36 mouse cellular contexts compared by ENCODE assay signal in genomic region chr7:63153239-63153638, GRCm38 (mm10). TPM values are rescaled to one million over a fixed set of nuclear protein-coding genes. Genes with fewer than 3 reads are reported as not detected.
"Had no signal": no experiment of that assay in that cellular context is flagged by ENCODE, and none has a peak within 500 bp of the region (broad histone marks: within the 10 kb centered on the region; RNA-seq: fewer than 3 reads in every experiment).

No protein-coding gene starts in this region.

- ATAC-seq: liver, embryonic 12.5 days; liver, postnatal 0 days; lung, postnatal 0 days; midbrain, embryonic 13.5 days had no signal

- H3K4me3 ChIP-seq: limb, embryonic 10.5 days; limb, embryonic 12.5 days; limb, embryonic 13.5 days; limb, embryonic 15.5 days; liver, embryonic 12.5 days; liver, embryonic 13.5 days; liver, embryonic 15.5 days; lung, embryonic 15.5 days; megakaryocyte, embryonic 14.5 days; midbrain, embryonic 10.5 days; midbrain, embryonic 12.5 days; midbrain, embryonic 13.5 days; myocyte; neural tube, embryonic 12.5 days; neural tube, embryonic 13.5 days had no signal

- H3K4me2 ChIP-seq: limb, embryonic 12.5 days; limb, embryonic 13.5 days; limb, embryonic 15.5 days; liver, embryonic 11.5 days; liver, embryonic 12.5 days; liver, embryonic 13.5 days; liver, embryonic 15.5 days; lung, embryonic 14.5 days; lung, embryonic 15.5 days; midbrain, embryonic 11.5 days; midbrain, embryonic 12.5 days; midbrain, embryonic 13.5 days; neural tube, embryonic 12.5 days; neural tube, embryonic 13.5 days had no signal

- DNase-seq: left cerebral cortex, postnatal 4 days; liver; liver, embryonic 13.5 days; liver, postnatal 0 days; lung, adult 18-20 months; lung, adult 2 months; lung, embryonic 14.5 days; lung, postnatal 10 days; lung, postnatal 14 days; lung, postnatal 36 days; lung, postnatal 4 days had no signal

- H3K27ac ChIP-seq: limb, embryonic 10.5 days; limb, embryonic 12.5 days; limb, embryonic 13.5 days; limb, embryonic 15.5 days; liver, embryonic 12.5 days; liver, embryonic 13.5 days; liver, embryonic 14.5 days; liver, embryonic 15.5 days; lung, embryonic 15.5 days; macrophage; midbrain, embryonic 10.5 days; midbrain, embryonic 12.5 days; midbrain, embryonic 13.5 days; neural tube, embryonic 12.5 days; neural tube, embryonic 13.5 days had no signal

- H3K9me3 ChIP-seq: limb, embryonic 10.5 days; limb, embryonic 12.5 days; limb, embryonic 13.5 days; limb, embryonic 15.5 days; liver, embryonic 12.5 days; liver, embryonic 13.5 days; lung, embryonic 15.5 days; midbrain, embryonic 10.5 days; midbrain, embryonic 12.5 days; midbrain, embryonic 13.5 days; neural tube, embryonic 12.5 days; neural tube, embryonic 13.5 days had no signal

- H3K36me3 ChIP-seq: limb, embryonic 10.5 days; limb, embryonic 12.5 days; limb, embryonic 13.5 days; limb, embryonic 15.5 days; liver, embryonic 12.5 days; liver, embryonic 13.5 days; liver, embryonic 15.5 days; lung, embryonic 15.5 days; midbrain, embryonic 10.5 days; midbrain, embryonic 12.5 days; midbrain, embryonic 13.5 days; neural tube, embryonic 12.5 days; neural tube, embryonic 13.5 days had no signal

- H3K9ac ChIP-seq: limb, embryonic 12.5 days; limb, embryonic 13.5 days; limb, embryonic 15.5 days; liver, embryonic 12.5 days; liver, embryonic 13.5 days; liver, embryonic 14.5 days; liver, embryonic 15.5 days; liver, postnatal 0 days; lung, embryonic 14.5 days; lung, embryonic 15.5 days; midbrain, embryonic 12.5 days; midbrain, embryonic 13.5 days; neural tube, embryonic 12.5 days; neural tube, embryonic 13.5 days had no signal

- H3K27me3 ChIP-seq: limb, embryonic 12.5 days; limb, embryonic 13.5 days; limb, embryonic 15.5 days; liver, embryonic 12.5 days; liver, embryonic 13.5 days; liver, embryonic 15.5 days; lung, embryonic 15.5 days; megakaryocyte, embryonic 14.5 days; midbrain, embryonic 12.5 days; midbrain, embryonic 13.5 days; neural tube, embryonic 12.5 days; neural tube, embryonic 13.5 days had no signal

- H3K4me1 ChIP-seq: limb, embryonic 10.5 days; liver, embryonic 12.5 days; liver, embryonic 13.5 days; liver, embryonic 15.5 days; lung, embryonic 15.5 days; megakaryocyte, embryonic 14.5 days; midbrain, embryonic 12.5 days; neural tube, embryonic 12.5 days had no signal

RNA-seq across cellular contexts. Expression of gene Chrna7, which starts 59.1 kb away (rescaled TPM):
- total RNA-seq: liver, adult 2 months; megakaryocyte progenitor cell, adult 5-6 weeks; megakaryocyte, adult 5-6 weeks; megakaryocyte-erythroid progenitor cell, adult 5-6 weeks; monocyte, adult 5-6 weeks had no signal
- polyA plus RNA-seq: liver, adult 2 months; liver, embryonic 15.5 days; liver, embryonic 16.5 days; liver, postnatal 0 days; macrophage; myocyte had no signal
